Mouse (Mus musculus) heart, postnatal 25 days (tissue): ENCODE measurements around the gene Cep83. TPM values are rescaled to one million over a fixed set of nuclear protein-coding genes. Genes with fewer than 3 reads are reported as not detected.

Experiments
- DNase-seq: peaks from one replicate; pipeline ENCODE4 v3.0.0; 2022; ENCODE audit warnings: low spot score
- intact Hi-C: fragments of 180-260 bp; cut with DNase I; formaldehyde crosslinking; loops from one replicate; pipeline ENCODE4 v1.15.1; 2025
- total RNA-seq, 2 experiments: library from RNA; stranded (reverse); gene quantifications; 2 replicates each; pipeline ENCODE4 v1.2.3; 2021

Cep83 gene
- total RNA-seq, 2 experiments from 2014 or later, result 21.7 TPM

DNA sequence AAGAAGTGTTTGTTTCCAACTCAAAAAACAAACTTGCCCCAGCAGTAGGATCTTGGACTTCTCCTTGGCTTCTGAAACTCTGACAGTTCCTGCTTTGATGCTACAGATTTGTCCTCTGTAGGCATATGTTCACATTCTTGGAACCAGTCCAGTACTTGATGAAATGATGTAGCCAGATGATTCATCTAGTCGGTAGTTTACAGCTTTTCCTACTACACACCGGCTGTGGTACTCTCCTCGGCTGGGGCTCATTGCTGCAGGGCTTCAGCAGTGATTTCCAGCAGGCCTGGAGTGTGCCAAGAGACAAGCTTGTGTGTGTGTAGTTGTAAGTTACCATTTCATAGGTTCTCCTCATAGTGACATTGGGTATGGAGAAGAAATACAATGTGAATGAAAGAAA is 83.0 kb downstream of the Cep83 start:
- intact Hi-C loops, result no loop called here
- DNase-seq, result no peak

GRCm38 (mm10) chr10:94777576-94777975 is 89.1 kb downstream of the Cep83 start:
- intact Hi-C loops, result no loop called here
- no peak for DNase-seq

GRCm38 (mm10) chr10:94779319-94779718 is 90.9 kb downstream of the Cep83 start:
- intact Hi-C loops, result no loop called here
- DNase-seq, result no peak

GRCm38 (mm10) chr10:94780618-94781262 is 92.3 kb downstream of the Cep83 start:
- DNase-seq, result no peak
- intact Hi-C loops, result no loop called here

DNA sequence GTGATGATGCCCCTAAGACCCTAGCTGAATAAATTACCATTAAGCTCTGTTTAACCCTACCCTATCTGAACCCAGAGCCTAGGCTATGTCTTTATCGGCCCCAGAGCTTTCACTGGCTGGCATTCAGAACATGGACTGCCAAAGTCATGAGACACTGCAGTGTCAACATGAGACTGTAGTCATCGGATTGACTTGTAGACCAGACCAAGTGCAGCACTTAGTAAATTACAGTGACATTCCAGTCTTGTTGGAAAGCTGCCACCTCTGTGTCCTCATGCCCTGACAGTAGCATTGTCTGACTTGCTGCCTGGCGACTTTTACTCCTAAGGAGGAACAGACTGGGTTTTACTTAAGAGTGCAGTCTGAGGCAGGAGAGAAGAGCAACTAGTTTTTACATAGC is 100.8 kb downstream of the Cep83 start:
- DNase-seq, result peak; percentile 33
- intact Hi-C loops, result no loop called here

GRCm38 (mm10) chr10:94793914-94794313 is 105.5 kb downstream of the Cep83 start:
- intact Hi-C loops, result no loop called here
- no peak for DNase-seq

DNA sequence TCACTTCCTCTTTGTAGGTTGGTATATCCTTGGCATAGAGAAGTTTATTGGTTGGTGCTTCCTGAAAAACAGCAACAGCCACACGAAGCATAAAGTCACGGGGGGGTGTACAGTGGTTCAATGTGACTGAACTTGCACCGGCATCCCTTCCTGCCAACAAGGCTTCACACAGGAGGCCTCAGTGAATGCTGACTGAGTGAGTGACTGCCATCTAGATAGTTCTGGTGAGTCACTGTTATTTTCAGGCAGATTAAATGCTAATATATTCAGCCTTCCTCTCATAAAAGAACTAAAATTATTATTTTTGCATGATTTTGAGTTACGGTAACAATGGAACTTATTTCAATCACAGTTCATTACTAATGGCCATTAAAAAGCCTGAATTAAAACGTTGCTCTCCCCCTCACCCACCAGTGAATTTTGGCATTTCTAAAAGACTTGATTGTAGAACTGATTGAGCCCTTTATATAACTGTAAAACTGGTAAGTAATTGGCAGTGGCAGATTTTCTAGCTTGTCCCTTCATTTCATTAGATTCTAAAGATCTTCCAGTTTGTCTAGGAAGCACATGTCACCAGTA is 106.3 kb downstream of the Cep83 start:
- DNase-seq, result no peak
- intact Hi-C loops, result no loop called here

GRCm38 (mm10) chr10:94798128-94798527 is 109.7 kb downstream of the Cep83 start:
- intact Hi-C loops, result no loop called here
- DNase-seq, result no peak

GRCm38 (mm10) chr10:94799485-94800239 is 111.2 kb downstream of the Cep83 start:
- intact Hi-C loops, result loop anchor here (10.0 kb wide), 1 partner anchor 145 kb away; the partner anchor contains the start of gene Plxnc1

GRCm38 (mm10) chr10:94800677-94801354 is 112.4 kb downstream of the Cep83 start:
- DNase-seq, result no peak
- intact Hi-C loops, result loop anchor here (10.0 kb wide), 1 partner anchor 144 kb away; the partner anchor contains the start of gene Plxnc1

More at GRCm38 (mm10) chr10:94799485-94800239, 111.2 kb downstream of the Cep83 start:
- no peak for DNase-seq

- intact Hi-C loops, result loop anchor here (10.0 kb wide), 1 partner anchor 141 kb away; the partner anchor contains the start of gene Plxnc1
- no peak for DNase-seq
Measured at GRCm38 (mm10) chr10:94804029-94804908, 115.8 kb downstream of the Cep83 start.

DNA sequence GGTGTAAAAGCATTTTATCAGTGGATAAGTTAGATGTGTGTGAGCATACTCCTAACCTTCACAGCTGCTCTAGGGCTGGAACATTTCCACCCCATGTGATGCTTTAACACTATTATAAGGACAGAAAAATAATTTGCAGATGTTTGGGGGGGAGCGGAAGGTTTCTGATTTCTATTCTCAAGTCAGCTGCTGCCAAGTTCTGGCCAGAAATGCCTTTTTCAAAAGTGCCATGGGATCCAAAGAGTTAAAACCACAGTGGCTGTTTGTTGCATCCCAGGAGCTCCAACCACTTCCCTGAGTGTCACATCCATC is 116.4 kb downstream of the Cep83 start:
- intact Hi-C loops, result loop anchor here (5.0 to 10.0 kb wide), 2 partner anchors 140 to 183 kb away; partner anchors contain the start of gene Plxnc1
- no peak for DNase-seq

- intact Hi-C loops, result loop anchor here (5.0 to 10.0 kb wide), 2 partner anchors 137 to 185 kb away; partner anchors contain the start of gene Plxnc1
- DNase-seq, result no peak
Measured at GRCm38 (mm10) chr10:94807323-94807722, 118.9 kb downstream of the Cep83 start.

- DNase-seq, result no peak
- intact Hi-C loops, result loop anchor here (5.0 to 10.0 kb wide), 2 partner anchors 137 to 186 kb away; partner anchors contain the start of gene Plxnc1
Measured at GRCm38 (mm10) chr10:94808275-94808674, 119.8 kb downstream of the Cep83 start.

GRCm38 (mm10) chr10:94809946-94810472 is 121.6 kb downstream of the Cep83 start:
- intact Hi-C loops, result loop anchor here (5.0 to 10.0 kb wide), 2 partner anchors 135 to 188 kb away; partner anchors contain the start of gene Plxnc1
- no peak for DNase-seq

GRCm38 (mm10) chr10:94811907-94812851 is 123.7 kb downstream of the Cep83 start:
- no peak for DNase-seq
- intact Hi-C loops, result no loop called here

DNA sequence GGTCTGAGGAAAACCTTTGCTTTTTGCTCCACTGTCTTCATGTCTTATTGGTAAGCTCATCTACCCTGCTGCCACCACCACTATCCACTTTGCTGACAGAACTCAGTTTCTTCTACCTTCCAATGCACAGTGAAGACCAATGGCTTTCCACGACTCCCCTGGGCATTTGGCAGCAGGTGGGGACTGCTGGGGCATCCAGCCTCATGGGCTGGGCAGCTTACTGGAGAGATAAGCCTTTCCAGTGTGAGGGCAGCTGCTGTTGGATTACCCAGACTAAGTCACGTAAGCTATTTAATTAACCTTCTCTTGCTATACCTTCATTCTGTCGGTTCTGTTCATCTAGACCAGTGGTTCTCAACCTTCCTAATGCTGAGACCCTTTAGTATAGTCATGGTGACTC is 129.7 kb downstream of the Cep83 start:
- intact Hi-C loops, result no loop called here
- DNase-seq, result no peak
